Mouse (Mus musculus) cerebellum, postnatal 10 days (tissue): Measurements from ENCODE around the gene Zfp94.
"Not testable (repeated sequence)": the region's sequence is repeated elsewhere in the genome, so short reads cannot be mapped to it uniquely, and the experiment has no call there.

Experiments
- DNase-seq, 2 experiments: peaks; one replicate each; pipeline ENCODE4 v3.0.0; 2021; ENCODE audit warnings: mixed read lengths in 2 of 2

Gene Zfp94

GRCm38 (mm10) chr7:24315726-24316566, 520 bp downstream of the Zfp94 start:
- peak; percentile 51 to 52 for DNase-seq

DNA sequence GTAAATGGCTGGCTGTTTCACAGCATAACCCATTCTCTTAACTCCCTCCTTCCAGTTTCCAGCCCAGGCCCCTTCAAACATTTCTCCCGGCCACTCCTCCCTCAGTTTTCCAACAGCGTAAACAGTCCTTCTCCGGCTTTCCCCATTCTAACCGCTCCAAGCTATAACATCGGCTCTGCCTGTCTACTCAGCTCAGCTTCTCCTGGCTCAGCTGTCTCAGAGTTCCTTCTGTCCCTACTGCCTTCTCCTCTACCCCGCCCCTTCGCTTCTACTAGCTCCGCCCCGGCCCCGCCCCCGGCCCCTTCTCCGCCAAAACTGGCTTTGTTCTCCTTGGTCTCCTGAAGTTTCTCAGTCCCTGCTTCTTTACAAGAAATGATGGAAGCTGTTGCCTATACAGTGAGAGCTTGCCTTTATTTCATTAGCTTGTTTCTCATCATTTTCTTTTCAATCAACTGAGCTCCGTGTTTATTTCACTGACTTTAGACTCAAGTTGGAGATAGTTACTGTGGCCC, 15.6 kb downstream of the Zfp94 start, which contains the start of gene Zfp61:
Zfp61 (minus strand) TSS at position 462 of the 512 bp plus-strand sequence.
- DNase-seq, result peak; percentile 70 to 73

- peak; percentile 75 to 77 for DNase-seq
Observed at GRCm38 (mm10) chr7:24299823-24300481, 16.5 kb downstream of the Zfp94 start.

DNA sequence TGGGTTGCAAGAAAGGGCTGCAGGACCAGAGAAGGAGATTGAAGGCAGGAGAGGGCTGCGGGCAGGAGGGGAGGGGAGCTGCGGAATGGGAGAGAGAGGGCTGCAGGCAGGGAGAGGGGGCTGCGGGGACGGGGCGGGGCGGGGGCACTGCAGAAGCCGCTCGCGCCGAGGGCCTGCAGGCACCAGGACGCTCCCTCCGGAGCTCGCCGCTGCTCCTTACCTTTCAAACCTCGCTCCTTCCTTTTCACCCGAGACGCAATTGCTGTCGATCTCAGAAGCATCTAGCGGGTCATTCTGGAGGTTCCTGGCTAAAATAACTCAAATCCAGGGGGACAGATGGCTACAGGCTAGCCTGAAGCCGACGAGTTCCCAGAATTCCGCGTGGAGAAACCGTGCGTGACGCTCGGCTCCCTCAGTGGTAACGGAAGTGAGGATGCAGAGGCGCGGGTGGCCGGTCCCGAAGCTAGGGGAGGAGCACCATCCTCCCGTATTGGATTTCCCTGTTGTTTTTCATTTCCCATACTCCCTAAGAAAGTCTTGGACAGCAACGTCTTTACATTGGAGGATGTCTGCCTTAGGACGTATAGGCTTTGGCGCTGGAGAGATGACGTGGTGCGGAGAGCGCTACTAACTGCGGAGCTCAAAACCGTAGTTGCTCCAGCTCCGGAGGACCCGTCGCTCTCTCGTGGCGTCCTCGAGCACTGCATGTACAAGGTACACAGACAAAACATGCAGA, 17.3 kb downstream of the Zfp94 start:
- DNase-seq, result peak; percentile 89 to 90

DNA sequence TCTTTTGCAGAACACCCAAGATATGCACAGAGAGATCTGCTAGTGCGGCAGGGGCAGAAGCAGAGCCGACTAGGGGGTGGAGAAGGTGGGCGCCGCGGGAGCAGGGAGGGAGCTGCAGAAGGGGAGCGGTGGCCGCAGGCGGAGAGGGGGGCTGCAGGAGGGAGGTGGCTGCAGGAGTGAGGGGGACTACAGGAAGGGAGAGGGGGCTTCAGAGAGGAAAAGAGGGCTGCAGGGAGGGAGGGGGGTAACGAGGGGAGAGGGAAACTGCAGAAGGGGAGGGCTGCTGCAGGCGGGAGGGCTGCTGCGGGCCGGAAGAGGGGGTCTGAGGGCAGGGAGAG, 17.9 kb downstream of the Zfp94 start:
- DNase-seq, result peak in 1 of 2 experiments; percentile 53

GRCm38 (mm10) chr7:24297361-24298095, 18.9 kb downstream of the Zfp94 start:
- DNase-seq, result no peak

- no peak for DNase-seq
Observed at GRCm38 (mm10) chr7:24296386-24296785, 20.1 kb downstream of the Zfp94 start.

DNA sequence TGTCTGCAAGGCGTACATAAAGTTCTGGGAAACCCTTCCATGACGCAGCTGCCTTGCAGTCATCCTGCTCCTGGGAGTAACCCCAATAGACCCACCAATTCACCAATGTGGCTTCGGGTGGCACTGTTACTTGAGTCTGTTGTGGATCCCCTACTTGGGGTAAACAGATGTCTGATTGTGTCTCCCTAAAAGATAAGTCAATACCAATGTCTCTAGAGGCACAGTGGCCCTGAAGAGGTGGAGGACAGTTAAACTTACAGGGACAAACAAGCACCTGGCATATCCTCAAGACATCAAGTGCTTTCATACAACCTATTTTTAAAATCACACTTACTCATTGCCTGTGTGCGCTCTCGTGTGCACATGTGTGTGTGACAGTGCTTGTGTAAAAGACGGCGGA, 21.1 kb downstream of the Zfp94 start:
- no peak for DNase-seq

DNA sequence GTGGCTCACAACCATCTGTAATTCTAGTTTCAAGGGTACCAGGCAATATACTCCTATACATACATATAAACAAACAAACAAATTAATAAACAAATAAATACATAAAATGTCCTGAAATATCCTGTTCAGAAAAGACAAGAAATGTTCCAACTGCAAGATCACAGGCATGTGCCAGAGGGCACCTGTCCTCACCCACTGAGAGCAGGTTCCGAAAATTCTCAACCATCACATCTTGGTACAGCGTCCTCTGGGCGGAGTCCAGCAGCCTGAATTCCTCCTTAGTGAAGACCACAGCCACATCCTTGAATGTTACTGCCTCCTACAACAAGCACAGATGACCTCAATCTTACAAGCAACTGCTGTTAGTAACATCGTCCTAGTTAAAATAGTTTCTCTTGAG, 21.7 kb downstream of the Zfp94 start:
- no peak for DNase-seq

DNA sequence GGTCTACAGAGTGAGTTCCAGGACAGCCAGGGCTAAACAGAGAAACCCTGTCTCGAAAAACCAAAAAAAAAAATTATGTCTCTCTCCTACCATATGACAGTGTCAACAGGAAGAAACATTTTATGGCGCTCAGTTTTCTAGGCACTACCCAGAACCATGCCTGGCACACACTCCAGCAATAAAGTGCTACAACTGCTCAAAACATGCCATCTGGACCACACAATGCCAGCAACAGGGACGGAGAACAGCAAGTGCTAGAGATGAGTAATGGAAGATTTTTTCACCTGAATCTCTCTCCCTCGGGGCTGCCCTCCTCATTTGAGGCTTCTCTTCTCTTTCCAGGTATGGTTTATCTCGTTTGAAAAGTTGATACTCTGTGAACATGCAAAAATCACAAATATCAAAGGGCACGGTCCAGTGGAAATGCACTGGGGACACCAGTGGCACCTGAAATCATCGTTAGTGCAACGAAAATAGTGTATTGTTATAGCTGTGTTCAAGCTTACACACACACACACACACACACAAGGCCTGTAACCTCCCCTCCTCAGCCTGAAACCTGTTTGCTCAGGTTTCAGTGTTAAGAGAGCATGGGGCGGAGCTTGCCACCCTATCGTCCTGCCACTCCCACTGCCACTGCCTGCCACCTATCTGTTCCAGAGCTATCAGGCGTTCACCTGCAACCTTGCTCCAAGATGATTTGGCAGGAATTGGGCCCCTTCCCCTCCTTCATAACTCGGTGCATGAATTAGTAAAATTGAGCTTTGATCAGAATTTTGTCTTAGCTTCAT, 23.2 kb downstream of the Zfp94 start:
- DNase-seq, result no peak

DNA sequence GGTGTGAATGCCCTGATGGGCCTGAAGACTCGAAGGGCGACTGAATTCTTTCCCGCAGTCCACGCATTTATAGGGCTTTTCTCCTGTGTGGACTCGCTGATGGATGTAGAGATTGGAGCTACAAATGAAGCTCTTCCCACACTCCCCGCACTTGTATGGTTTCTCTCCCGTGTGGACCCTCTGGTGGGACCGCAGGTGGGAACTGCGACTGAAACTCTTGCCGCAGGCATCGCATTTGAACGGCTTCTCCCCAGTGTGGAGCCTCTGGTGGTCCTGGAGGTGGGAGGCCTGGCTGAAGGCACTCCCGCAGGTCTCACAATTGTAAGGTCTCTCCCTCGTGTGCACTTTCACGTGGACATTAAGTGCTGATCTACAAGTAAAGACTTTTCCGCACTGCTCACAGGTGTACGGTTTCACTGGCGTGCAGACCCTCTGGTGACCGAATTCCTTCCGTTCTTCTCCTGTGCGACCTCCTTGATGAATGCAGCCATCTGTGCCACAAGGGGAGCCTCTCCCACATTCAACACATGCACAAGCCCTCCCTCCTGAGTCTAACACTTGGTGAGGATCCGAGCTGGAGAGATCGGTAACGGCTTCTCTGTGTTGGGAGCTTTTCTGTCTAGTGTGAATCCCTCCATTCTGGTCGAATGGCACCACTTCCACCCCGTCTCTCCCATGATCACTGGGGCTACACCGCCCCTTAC, 24.9 kb downstream of the Zfp94 start:
- no peak for DNase-seq

- no peak for DNase-seq
Observed at GRCm38 (mm10) chr7:24290106-24290693, 26.3 kb downstream of the Zfp94 start.

DNA sequence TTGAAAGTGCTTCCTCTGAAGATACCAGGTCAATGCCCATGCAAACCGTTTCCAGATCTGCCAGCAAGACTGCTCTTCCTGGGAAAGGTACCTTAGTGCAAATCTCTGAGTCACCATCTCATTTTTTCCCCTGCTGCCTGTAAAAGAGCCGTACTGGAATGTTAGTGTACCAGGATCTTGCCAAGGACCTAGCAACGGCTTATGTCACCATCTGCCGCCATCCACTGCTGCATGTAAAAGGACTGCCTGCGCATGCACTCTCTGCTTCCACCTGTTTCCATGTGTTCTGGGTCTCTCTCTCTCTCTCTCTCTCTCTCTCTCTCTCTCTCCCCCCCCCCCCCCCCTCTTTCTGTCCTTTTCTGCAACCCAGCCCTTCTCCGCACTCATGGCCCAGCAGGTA, 28.0 kb downstream of the Zfp94 start:
- DNase-seq, result no peak

DNA sequence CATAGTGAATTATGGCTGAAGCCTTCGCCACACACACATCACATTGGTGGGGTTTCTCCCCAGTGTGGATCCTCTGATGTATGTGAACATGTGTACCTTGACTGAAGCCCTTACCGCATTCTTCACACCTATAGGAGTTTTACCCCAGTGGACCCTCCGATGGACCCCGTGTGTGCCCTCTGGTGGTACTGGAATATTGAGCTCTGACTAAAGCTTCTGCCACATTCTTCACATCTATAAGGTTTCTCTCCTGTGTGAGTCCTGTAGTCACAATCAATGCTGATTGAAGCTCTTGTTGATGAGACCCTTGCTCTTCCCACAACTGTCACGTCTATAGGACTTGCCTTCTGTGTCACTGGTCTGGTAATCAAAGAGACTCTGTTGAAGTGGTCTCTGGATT, 28.8 kb downstream of the Zfp94 start:
- peak in 1 of 2 experiments; percentile 30 for DNase-seq

- DNase-seq, result no peak
Observed at GRCm38 (mm10) chr7:24286916-24287315, 29.6 kb downstream of the Zfp94 start.

GRCm38 (mm10) chr7:24286090-24286489, 30.4 kb downstream of the Zfp94 start:
- DNase-seq, result no peak

- DNase-seq, result no peak
Observed at GRCm38 (mm10) chr7:24280858-24281145, 35.7 kb downstream of the Zfp94 start.

DNA sequence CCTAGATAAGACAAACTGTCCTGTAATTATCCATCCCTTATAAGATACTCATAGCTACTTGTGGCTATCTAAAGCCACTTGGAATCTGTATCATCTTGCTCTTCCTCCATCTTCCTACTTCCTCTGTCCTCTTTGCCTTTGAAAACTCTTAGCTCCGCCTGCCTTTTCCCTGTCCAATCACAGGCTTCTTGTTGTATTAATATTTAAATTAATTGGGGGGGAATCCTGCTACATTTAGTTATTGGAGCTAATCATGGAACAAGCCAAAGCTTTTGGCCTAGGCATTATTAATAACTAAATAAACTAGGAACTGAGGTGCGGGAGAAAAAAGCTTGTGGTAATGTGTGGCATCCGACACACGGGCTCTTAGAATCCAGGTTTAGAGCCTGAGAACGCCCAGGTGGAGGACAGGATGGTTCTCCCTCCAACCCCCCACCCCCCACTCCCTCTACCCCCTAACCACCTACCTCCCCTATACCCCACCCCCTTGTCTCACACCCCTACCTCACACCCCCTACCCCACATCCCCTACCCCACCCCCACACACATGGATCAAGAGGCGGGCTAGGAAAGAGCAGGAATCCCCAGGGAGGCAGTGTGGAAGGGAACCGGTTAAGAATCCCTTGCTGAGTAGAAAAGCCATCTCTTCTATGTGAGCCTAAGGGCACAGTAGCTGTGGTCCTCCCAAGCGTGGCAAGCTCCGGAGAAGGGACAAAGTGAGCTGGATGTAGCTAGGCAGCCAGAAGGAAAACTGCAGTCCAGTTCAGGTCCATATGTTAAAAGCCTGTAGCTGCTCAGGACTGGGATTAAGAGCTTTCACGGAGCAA, 36.2 kb downstream of the Zfp94 start:
- no peak for DNase-seq

DNA sequence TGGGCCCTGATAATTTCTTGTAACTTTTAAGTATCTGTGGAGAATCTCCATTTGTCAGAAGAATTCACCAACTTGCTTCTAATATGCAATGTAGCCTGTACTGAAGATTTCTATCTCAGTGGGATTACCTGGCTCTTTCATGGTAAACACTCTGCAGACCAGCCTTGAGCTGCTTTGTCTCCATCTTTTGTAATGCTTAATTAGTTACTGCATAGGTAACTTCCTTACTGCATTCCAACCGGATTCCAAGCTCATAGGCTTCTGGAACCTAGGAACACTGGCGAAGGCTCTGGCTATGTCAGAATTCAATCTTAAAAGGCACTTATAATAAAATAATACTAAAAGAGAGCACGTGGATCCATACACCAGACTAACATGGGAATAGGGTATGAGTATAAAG, 37.7 kb downstream of the Zfp94 start:
- DNase-seq, result not testable (repeated sequence)

GRCm38 (mm10) chr7:24274456-24274855, 42.0 kb downstream of the Zfp94 start:
- DNase-seq, result no peak
